Mouse (Mus musculus) forebrain, embryonic 16.5 days (tissue): Measurements from ENCODE around the gene Spty2d1. TPM values are rescaled to one million over a fixed set of nuclear protein-coding genes. Genes with fewer than 3 reads are reported as not detected.

ENCODE experiments used
- ATAC-seq: fragments of 200-750 bp; cut with Nextera tagmentation; 2 replicates; pipeline ENCODE4 v1.8.0; 2017; ENCODE audit warnings: mild to moderate bottlenecking, moderate library complexity
- H3K27ac ChIP-seq: fragments of 300-500 bp; sonication (generic); 2 replicates; pipeline ENCODE4 v1.5.1; 2014; ENCODE audit warnings: low read length, control low read depth
- H3K27me3 ChIP-seq: fragments of 300-500 bp; sonication (generic); replicated peaks from 2 replicates; pipeline ENCODE4 v1.6.1; 2014; ENCODE audit warnings: low read length; ENCODE audit not compliant: control insufficient read depth, insufficient read depth
- H3K36me3 ChIP-seq: fragments of 300-500 bp; sonication (generic); 2 replicates; pipeline ENCODE4 v1.6.1; 2014; ENCODE audit not compliant: control insufficient read depth, insufficient read depth
- H3K4me1 ChIP-seq: fragments of 300-500 bp; sonication (generic); replicated peaks from 2 replicates; pipeline ENCODE4 v1.6.1; 2014; ENCODE audit warnings: low read length; ENCODE audit not compliant: control insufficient read depth, insufficient read depth
- H3K4me2 ChIP-seq: fragments of 300-500 bp; sonication (generic); 2 replicates; pipeline ENCODE4 v1.6.1; 2014; ENCODE audit warnings: mild to moderate bottlenecking, low read length, control low read depth
- H3K4me3 ChIP-seq: fragments of 300-500 bp; sonication (generic); replicated peaks from 2 replicates; pipeline ENCODE4 v1.5.1; 2014; ENCODE audit warnings: mild to moderate bottlenecking, low read length, control low read depth
- H3K9ac ChIP-seq: fragments of 300-500 bp; sonication (generic); replicated peaks from 2 replicates; pipeline ENCODE4 v1.6.1; 2014; ENCODE audit warnings: low read depth, low read length, control low read depth
- H3K9me3 ChIP-seq: fragments of 300-500 bp; sonication (generic); 2 replicates; pipeline ENCODE4 v1.6.1; 2016; ENCODE audit warnings: low read length; ENCODE audit not compliant: control insufficient read depth
- WGBS: fragments of 180-500 bp; shearing (Covaris S2); extraction: QIAGEN DNeasy Blood & Tissue Kit; methylation state at CpG from one replicate; pipeline ENCODE4 v1.1.7; 2014; 5-methylcytosine and 5-hydroxymethylcytosine counted together
- polyA plus RNA-seq: library from polyadenylated mRNA; unstranded; fragments of >200 nt; fragmentation: Nextera tagmentation; extraction: Ambion mirVana; gene quantifications from 2 replicates; pipeline ENCODE4 v1.2.1, GENCODE M21; 2015

The Spty2d1 gene
- polyA plus RNA-seq: 11.2 and 14.3 TPM in 2 replicates

GRCm38 (mm10) chr7:47008168-47008993 lies at the start of gene Spty2d1:
Gene Spty2d1, minus strand, starts transcription at chr7:47008411.
- no peaks in the 10 kb centered on the region for H3K27me3 ChIP-seq
- no peaks in the 10 kb centered on the region for H3K9me3 ChIP-seq
- H3K27ac ChIP-seq: peak within 1 kb of the TSS; percentile 91
- H3K4me2 ChIP-seq: peak within 1 kb of the TSS; percentile 97
- peaks cover 30% of the 10 kb centered on the region for H3K4me1 ChIP-seq
- no peaks in the 10 kb centered on the region for H3K36me3 ChIP-seq
- peak; percentile 95 for ATAC-seq
- under 1% methylated on average over 57 of the region's 57 CpGs for WGBS
- H3K9ac ChIP-seq: peak within 1 kb of the TSS; percentile 78
- peak within 1 kb of the TSS; percentile 91 for H3K4me3 ChIP-seq

GRCm38 (mm10) chr7:47056273-47056672 lies 48.1 kb upstream of the Spty2d1 start:
- no peak for ATAC-seq
- Histone ChIP-seq H3K4me1 (peaks cover 13% of the 10 kb centered on the region), H3K36me3 (0 out of 2 replicates have a peak, but pooled peaks cover 6% of the 10 kb centered on the region), H3K9ac (no peak overlapping the region), H3K4me3 (no peak overlapping the region), H3K9me3 (no peaks in the 10 kb centered on the region), H3K27me3 (no peaks in the 10 kb centered on the region), H3K4me2 (no peak overlapping the region), H3K27ac (no peak overlapping the region)
- 90% methylated on average over 4 of the region's 4 CpGs for WGBS

GRCm38 (mm10) chr7:47055744-47056143 lies 47.5 kb upstream of the Spty2d1 start:
- 0 out of 2 replicates have a peak, but pooled peaks cover 6% of the 10 kb centered on the region for H3K36me3 ChIP-seq
- H3K4me3 ChIP-seq: no peak overlapping the region
- peaks cover 16% of the 10 kb centered on the region for H3K4me1 ChIP-seq
- WGBS: 88% methylated on average over 9 of the region's 9 CpGs
- H3K9me3 ChIP-seq: no peaks in the 10 kb centered on the region
- H3K4me2 ChIP-seq: no peak overlapping the region
- no peak overlapping the region for H3K9ac ChIP-seq
- H3K27me3 ChIP-seq: no peaks in the 10 kb centered on the region
- H3K27ac ChIP-seq: no peak overlapping the region
- no peak for ATAC-seq

DNA sequence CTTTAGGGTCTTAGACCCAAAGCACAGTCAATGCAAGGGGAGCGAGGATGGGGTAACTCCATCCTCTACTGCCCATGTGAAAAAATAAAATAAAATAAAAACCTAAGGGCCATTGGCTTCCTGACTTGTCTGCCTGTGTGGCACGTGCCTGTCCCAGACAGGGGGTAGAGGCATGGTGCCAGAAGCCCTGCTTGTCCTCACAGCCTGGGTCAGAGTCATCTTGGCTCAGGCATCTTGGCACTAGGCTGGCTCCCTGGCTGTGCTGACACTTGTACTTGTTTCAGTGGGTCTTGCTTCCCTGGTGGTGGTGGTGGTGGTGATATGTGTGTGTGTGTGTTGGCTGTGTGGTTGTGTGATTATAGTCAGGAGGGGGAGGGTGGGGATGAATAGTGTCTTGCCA lies 46.5 kb upstream of the Spty2d1 start:
- H3K4me2 ChIP-seq: no peak overlapping the region
- H3K4me3 ChIP-seq: no peak overlapping the region
- H3K4me1 ChIP-seq: peaks cover 16% of the 10 kb centered on the region
- ATAC-seq: no peak
- H3K9ac ChIP-seq: no peak overlapping the region
- WGBS: 84% methylated on average over 2 of the region's 2 CpGs
- no peaks in the 10 kb centered on the region for H3K9me3 ChIP-seq
- H3K27ac ChIP-seq: no peak overlapping the region
- no peaks in the 10 kb centered on the region for H3K27me3 ChIP-seq
- 0 out of 2 replicates have a peak, but pooled peaks cover 6% of the 10 kb centered on the region for H3K36me3 ChIP-seq

GRCm38 (mm10) chr7:47053287-47053686 lies 45.1 kb upstream of the Spty2d1 start:
- Histone ChIP-seq H3K9me3 (no peaks in the 10 kb centered on the region), H3K27me3 (no peaks in the 10 kb centered on the region), H3K9ac (no peak overlapping the region), H3K36me3 (0 out of 2 replicates have a peak, but pooled peaks cover 6% of the 10 kb centered on the region), H3K4me3 (no peak overlapping the region), H3K4me2 (no peak overlapping the region), H3K4me1 (peaks cover 16% of the 10 kb centered on the region), H3K27ac (no peak overlapping the region)
- WGBS: 91% methylated on average over 15 of the region's 15 CpGs
- no peak for ATAC-seq

DNA sequence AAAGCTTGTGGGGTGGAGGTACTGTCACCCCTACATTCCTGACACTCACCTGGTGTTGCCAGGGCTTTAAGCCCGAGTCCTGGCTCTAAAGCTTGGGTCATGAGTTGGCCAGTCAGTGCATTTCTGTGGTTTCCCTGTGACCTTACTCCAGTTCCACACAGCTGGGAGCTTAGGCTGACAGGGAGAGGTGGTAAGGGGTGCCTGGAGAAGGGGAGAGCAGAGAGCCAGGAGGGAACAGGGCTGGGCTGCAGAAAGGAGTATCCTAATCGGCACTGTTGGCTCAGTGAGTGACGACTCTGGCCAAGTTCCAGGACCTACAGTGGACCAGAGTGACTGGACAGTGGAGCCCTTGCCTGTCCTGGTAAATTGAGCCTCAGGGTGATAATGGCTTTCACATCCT lies 44.1 kb upstream of the Spty2d1 start:
- Histone ChIP-seq H3K9ac (peak overlapping the region; percentile 7; the same call in 1 of the 2 replicates), H3K4me3 (no peak overlapping the region), H3K4me2 (peak overlapping the region; percentile 87; the same call in 1 of the 2 replicates), H3K36me3 (0 out of 2 replicates have a peak, but pooled peaks cover 6% of the 10 kb centered on the region), H3K9me3 (no peaks in the 10 kb centered on the region), H3K27ac (no peak overlapping the region), H3K4me1 (peaks cover 16% of the 10 kb centered on the region), H3K27me3 (no peaks in the 10 kb centered on the region)
- ATAC-seq: no peak
- 23% methylated on average over 3 of the region's 3 CpGs for WGBS

- H3K4me3 ChIP-seq: peak overlapping the region; percentile 90
- H3K4me2 ChIP-seq: peak overlapping the region; percentile 87
- 22% methylated on average over 1 of the region's 2 CpGs for WGBS
- ATAC-seq: no peak
- H3K9me3 ChIP-seq: no peaks in the 10 kb centered on the region
- H3K36me3 ChIP-seq: 0 out of 2 replicates have a peak, but pooled peaks cover 6% of the 10 kb centered on the region
- H3K9ac ChIP-seq: no peak overlapping the region; the same call in 1 of the 2 replicates
- H3K4me1 ChIP-seq: peaks cover 16% of the 10 kb centered on the region
- no peaks in the 10 kb centered on the region for H3K27me3 ChIP-seq
- no peak overlapping the region for H3K27ac ChIP-seq
Observed at GRCm38 (mm10) chr7:47051404-47052151, 43.4 kb upstream of the Spty2d1 start.

DNA sequence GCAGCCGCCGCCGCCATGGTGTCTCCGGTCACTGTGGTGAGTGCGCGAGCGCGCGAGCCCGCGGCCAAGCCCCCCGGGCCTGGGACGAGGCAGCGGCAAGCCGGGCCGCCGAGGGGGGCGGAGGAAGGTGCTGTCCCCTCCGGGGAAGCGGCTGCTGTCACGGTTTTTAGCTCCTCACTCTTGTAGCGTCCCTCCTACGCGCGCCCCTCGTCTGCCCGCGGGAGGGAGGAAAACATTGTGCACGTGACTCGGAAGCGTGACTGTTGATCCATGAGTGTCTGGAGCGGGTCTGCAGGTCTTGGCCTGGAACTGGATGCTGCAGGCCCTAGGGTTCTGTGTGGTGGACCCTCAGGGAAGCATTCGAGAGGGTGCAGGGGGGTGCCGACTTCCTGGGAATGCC lies 42.6 kb upstream of the Spty2d1 start:
- Histone ChIP-seq H3K9ac (peak overlapping the region; percentile 92), H3K4me1 (peaks cover 16% of the 10 kb centered on the region), H3K4me2 (peak overlapping the region; percentile 87), H3K36me3 (0 out of 2 replicates have a peak, but pooled peaks cover 6% of the 10 kb centered on the region), H3K9me3 (no peaks in the 10 kb centered on the region), H3K4me3 (peak overlapping the region; percentile 90), H3K27me3 (no peaks in the 10 kb centered on the region), H3K27ac (peak overlapping the region; percentile 91)
- ATAC-seq: peak; percentile 67
- 0% methylated on average over 33 of the region's 34 CpGs for WGBS

DNA sequence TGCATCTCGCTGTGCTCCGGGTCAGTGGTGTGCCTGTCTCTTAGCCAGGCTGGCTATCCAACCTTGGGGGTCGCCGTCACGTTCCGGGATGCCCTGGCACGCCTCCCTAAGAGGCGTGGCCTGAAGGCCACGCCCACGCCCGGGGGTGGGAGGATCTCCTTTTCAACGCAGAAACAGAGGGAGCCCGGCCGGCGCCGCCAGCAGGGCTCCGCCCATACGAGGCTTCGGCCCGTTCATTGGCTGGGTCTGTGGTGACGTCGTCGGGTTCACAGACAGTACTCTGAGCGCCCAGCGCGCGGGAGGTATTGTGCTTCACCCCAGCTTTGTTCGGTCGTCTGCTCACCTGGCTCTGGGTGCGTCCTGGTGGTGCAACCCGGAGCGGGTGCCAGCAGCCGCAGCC lies 42.2 kb upstream of the Spty2d1 start, which contains the start of gene Tmem86a:
Gene Tmem86a (plus strand): TSS at position 236 of the 400 bp plus-strand sequence.
- H3K4me2 ChIP-seq: peak within 1 kb of the TSS; percentile 87
- H3K36me3 ChIP-seq: 0 out of 2 replicates have a peak, but pooled peaks cover 6% of the 10 kb centered on the region
- H3K27ac ChIP-seq: peak within 1 kb of the TSS; percentile 91
- WGBS: under 1% methylated on average over 33 of the region's 33 CpGs
- no peaks in the 10 kb centered on the region for H3K27me3 ChIP-seq
- no peaks in the 10 kb centered on the region for H3K9me3 ChIP-seq
- ATAC-seq: peak; percentile 99
- H3K9ac ChIP-seq: peak within 1 kb of the TSS; percentile 92
- peaks cover 16% of the 10 kb centered on the region for H3K4me1 ChIP-seq
- H3K4me3 ChIP-seq: peak within 1 kb of the TSS; percentile 90
